Mouse (Mus musculus) liver, postnatal 0 days (tissue): ENCODE data around the gene Gdf7. TPM values are rescaled to one million over a fixed set of nuclear protein-coding genes. Genes with fewer than 3 reads are reported as not detected.
A peak's percentile ranks its signal among the peaks of the same experiment; 100 is the strongest.

Source experiments
- ATAC-seq: fragments of 200-750 bp; cut with Nextera tagmentation; 2 replicates; pipeline ENCODE4 v1.8.0; 2017; ENCODE audit warnings: mild to moderate bottlenecking, moderate library complexity
- DNase-seq: peaks from one replicate; pipeline ENCODE4 v3.0.0-alpha.2; 2016
- H3K27ac ChIP-seq: fragments of 300-500 bp; sonication (generic); 2 replicates; pipeline ENCODE4 v1.5.1; 2014; ENCODE audit warnings: antibody characterized with exemption, moderate library complexity, mild to moderate bottlenecking, low read depth
- H3K27me3 ChIP-seq: fragments of 300-500 bp; sonication (generic); 2 replicates; pipeline ENCODE4 v1.6.1; 2014; ENCODE audit warnings: low read length, control low read depth, mixed read lengths; ENCODE audit not compliant: insufficient read depth
- H3K36me3 ChIP-seq: fragments of 300-500 bp; sonication (generic); replicated peaks from 2 replicates; pipeline ENCODE4 v1.6.1; 2014; ENCODE audit warnings: mild to moderate bottlenecking, control low read depth, low read length, moderate library complexity, mixed read lengths; ENCODE audit not compliant: insufficient read depth
- H3K4me1 ChIP-seq: fragments of 300-500 bp; sonication (generic); 2 replicates; pipeline ENCODE4 v1.6.1; 2014; ENCODE audit warnings: antibody characterized with exemption, mild to moderate bottlenecking, control low read depth; ENCODE audit not compliant: insufficient read depth
- H3K4me2 ChIP-seq: fragments of 300-500 bp; sonication (generic); 2 replicates; pipeline ENCODE4 v1.6.1; 2014; ENCODE audit warnings: low read depth, mild to moderate bottlenecking, low read length, moderate library complexity, mixed read lengths
- H3K4me3 ChIP-seq: fragments of 300-500 bp; sonication (generic); 2 replicates; pipeline ENCODE4 v1.5.1; 2014; ENCODE audit warnings: low read depth, low read length
- H3K9ac ChIP-seq: fragments of 300-500 bp; sonication (generic); replicated peaks from 2 replicates; pipeline ENCODE4 v1.6.1; 2014; ENCODE audit warnings: mild to moderate bottlenecking, moderate library complexity
- H3K9me3 ChIP-seq: fragments of 300-500 bp; sonication (generic); 2 replicates; pipeline ENCODE4 v1.6.1; 2016; ENCODE audit warnings: mild to moderate bottlenecking, control low read depth, low read length, mixed read lengths
- CTCF ChIP-seq: sonication (generic); IDR thresholded peaks from 2 replicates; pipeline ENCODE4 v1.5.1; 2016; ENCODE audit warnings: antibody characterized with exemption, low read depth
- EP300 ChIP-seq: IDR thresholded peaks from 2 replicates; pipeline ENCODE4 v1.6.1; 2016; ENCODE audit warnings: antibody characterized with exemption, low read depth, mild to moderate bottlenecking
- WGBS: fragments of 180-500 bp; shearing (Covaris S2); extraction: QIAGEN DNeasy Blood & Tissue Kit; methylation state at CpG from one replicate; pipeline ENCODE4 v1.1.7; 2014; ENCODE audit not compliant: insufficient replicate concordance; 5-methylcytosine and 5-hydroxymethylcytosine counted together
- polyA plus RNA-seq: library from polyadenylated mRNA; unstranded; fragments of >200 nt; fragmentation: Nextera tagmentation; extraction: Ambion mirVana; gene quantifications from 2 replicates; pipeline ENCODE4 v1.2.1, GENCODE M21; 2015

Gene Gdf7
- polyA plus RNA-seq, 1 experiment from 2014 or later: not detected

DNA sequence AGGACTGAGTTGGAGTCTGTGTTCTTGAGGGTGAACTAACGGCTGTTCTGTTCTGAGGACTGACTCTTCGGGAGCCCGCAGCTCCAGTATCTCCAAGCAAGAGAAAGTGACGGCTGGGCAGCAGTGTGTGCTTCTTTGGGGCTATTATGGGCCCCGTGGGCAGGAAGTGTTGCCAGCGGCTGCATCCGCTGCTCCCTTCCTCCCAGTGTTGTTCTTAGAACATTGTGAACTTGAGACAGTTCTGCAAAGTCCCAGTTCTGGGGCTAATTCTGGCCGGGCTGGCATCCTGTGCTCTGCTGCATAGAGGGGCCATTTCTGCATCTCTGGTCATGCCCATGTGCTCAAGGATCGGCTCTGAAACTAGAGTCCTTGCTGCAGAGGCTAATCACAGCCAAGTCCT, 43.1 kb upstream of the Gdf7 start:
- peaks cover 15% of the 10 kb centered on the region for H3K4me1 ChIP-seq
- peak overlapping the region; percentile 93 for H3K27ac ChIP-seq
- H3K36me3 ChIP-seq: 0 out of 2 replicates have a peak, but pooled peaks cover 2% of the 10 kb centered on the region
- H3K4me3 ChIP-seq: 0 out of 2 replicates have a peak overlapping the region, but pooled peaks have one; percentile 9
- no peaks in the 10 kb centered on the region for H3K27me3 ChIP-seq
- DNase-seq (peak; percentile 66), ATAC-seq (peak; percentile 80)
- 32% methylated on average over 9 of the region's 9 CpGs for WGBS
- no peaks in the 10 kb centered on the region for H3K9me3 ChIP-seq
- peak overlapping the region; percentile 31; the same call in 1 of the 2 replicates for H3K9ac ChIP-seq
- H3K4me2 ChIP-seq: peak overlapping the region; percentile 58
- TF ChIP-seq EP300 (peak; percentile 78; the same call in 1 of the 2 replicates), CTCF (no peak)

DNA sequence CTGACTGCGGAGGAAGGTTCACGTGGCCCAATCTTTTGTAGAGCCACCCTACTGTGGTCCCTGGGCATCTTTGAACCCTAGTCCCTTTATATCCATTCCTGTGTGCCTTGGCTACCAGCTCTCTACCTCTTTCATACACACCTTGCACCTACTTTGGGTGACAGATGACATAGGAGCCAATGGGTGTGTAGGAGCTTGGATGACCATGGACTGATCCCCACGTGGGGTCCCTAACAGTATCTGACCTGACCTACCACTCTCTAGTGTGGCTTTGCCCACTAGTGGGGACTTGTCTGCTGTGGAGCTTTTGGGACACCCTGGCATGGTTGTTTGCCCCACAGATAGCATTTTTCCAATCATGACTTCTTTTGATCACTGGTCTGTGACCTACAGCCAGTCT, 41.6 kb upstream of the Gdf7 start:
- H3K27me3 ChIP-seq: no peaks in the 10 kb centered on the region
- no peak overlapping the region for H3K4me2 ChIP-seq
- no peak overlapping the region for H3K9ac ChIP-seq
- H3K4me3 ChIP-seq: no peak overlapping the region
- 0 out of 2 replicates have a peak, but pooled peaks cover 7% of the 10 kb centered on the region for H3K36me3 ChIP-seq
- ATAC-seq: no peak
- H3K4me1 ChIP-seq: peaks cover 15% of the 10 kb centered on the region
- TF ChIP-seq EP300 (no peak), CTCF (no peak)
- 85% methylated on average over 3 of the region's 3 CpGs for WGBS
- H3K27ac ChIP-seq: no peak overlapping the region
- no peak for DNase-seq
- H3K9me3 ChIP-seq: no peaks in the 10 kb centered on the region

DNA sequence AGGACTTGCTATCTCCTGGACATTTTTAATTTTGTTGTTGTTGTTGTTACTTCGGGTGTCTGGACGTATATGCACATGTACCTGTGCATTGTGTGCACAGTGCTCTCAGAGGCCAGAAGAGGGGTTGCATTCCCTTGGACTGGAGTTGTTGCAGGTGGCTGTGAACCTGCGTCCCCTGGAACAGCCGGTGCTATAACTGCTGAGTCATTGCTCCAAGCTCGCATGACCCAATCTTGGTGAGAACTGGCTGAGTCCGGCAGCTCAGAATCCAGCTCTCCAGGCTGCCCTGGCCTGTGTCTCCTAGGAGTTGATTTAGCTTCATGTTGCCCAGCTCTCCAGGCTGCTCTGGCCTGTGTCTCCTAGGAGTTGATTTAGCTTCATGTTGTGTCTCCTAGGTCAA, 39.3 kb upstream of the Gdf7 start:
- no peaks in the 10 kb centered on the region for H3K27me3 ChIP-seq
- no peak for TF ChIP-seq CTCF
- no peak for TF ChIP-seq EP300
- ATAC-seq: no peak

DNA sequence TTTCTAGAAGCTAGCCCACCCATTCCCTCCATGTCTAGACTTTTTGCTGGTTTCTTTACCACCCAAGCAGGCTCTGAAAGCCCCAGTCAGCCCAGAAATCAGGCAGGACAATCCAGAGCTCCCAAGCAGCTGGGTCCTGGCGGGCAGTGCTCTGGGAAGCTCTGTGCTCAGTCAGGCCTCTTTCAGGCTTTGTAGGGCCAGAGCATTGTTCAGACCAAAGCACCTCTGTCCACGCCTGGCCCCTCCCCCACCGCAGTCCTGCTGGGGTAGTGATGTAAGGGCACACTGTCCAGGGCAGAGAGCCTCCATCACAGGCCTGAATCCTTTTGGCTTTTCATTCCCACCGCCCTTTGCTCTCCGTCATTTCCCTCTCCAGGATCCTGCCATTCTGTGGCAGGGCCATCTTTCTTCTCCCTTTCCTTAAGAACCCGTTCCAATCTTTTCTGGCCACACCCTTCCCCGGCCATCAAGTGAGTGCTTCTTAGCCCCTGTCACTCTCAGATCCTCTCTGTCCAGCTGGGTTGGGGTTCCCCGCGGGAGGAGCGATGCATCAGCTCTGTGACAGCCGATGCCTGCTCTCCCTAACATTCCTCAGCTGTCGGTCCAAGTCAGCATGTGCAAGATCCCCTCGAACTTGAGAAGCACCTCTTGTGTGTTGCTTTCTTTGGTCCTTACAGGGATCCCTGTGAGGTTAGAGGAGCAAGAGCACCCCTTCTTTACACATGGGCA, 38.0 kb upstream of the Gdf7 start:
- Histone ChIP-seq H3K9ac (no peak overlapping the region), H3K27ac (no peak overlapping the region), H3K4me2 (no peak overlapping the region), H3K4me3 (no peak overlapping the region), H3K9me3 (no peaks in the 10 kb centered on the region), H3K36me3 (0 out of 2 replicates have a peak, but pooled peaks cover 10% of the 10 kb centered on the region), H3K27me3 (no peaks in the 10 kb centered on the region), H3K4me1 (peaks cover 7% of the 10 kb centered on the region)
- DNase-seq: no peak
- TF ChIP-seq CTCF (no peak), EP300 (no peak)
- WGBS: 78% methylated on average over 13 of the region's 13 CpGs
- no peak for ATAC-seq

More for the DNA sequence above, 39.3 kb upstream of the Gdf7 start:
- Histone ChIP-seq H3K4me1 (peaks cover 5% of the 10 kb centered on the region), H3K9me3 (no peaks in the 10 kb centered on the region), H3K4me3 (no peak overlapping the region), H3K9ac (no peak overlapping the region), H3K4me2 (no peak overlapping the region), H3K27ac (no peak overlapping the region), H3K36me3 (0 out of 2 replicates have a peak, but pooled peaks cover 10% of the 10 kb centered on the region)
- WGBS: 66% methylated on average over 6 of the region's 6 CpGs
- no peak for DNase-seq

DNA sequence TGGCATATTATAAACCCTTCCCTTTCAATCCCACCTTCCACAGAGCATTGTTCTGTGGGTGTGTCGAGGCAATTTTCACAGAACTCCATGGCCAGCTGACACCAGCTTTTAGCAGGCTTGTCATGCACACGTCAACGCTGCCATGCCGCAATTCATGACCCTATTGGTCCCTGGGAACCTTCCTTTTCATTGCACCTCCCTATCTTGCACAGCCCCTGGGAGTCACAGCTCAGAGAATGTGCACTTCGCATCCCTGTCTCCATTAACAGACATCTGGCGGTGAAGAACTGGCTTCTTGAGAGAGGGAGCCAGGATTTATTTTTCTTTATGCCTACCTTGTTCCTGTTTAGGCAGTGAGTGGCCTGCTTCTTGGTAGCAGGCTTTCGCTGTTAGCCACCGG, 37.2 kb upstream of the Gdf7 start:
- Histone ChIP-seq H3K4me3 (no peak overlapping the region), H3K27me3 (no peaks in the 10 kb centered on the region), H3K27ac (no peak overlapping the region), H3K36me3 (0 out of 2 replicates have a peak, but pooled peaks cover 10% of the 10 kb centered on the region), H3K4me1 (peaks cover 8% of the 10 kb centered on the region; the same call in 1 of the 2 replicates), H3K9me3 (no peaks in the 10 kb centered on the region), H3K4me2 (no peak overlapping the region), H3K9ac (no peak overlapping the region)
- DNase-seq: no peak
- 89% methylated on average over 8 of the region's 8 CpGs for WGBS
- TF ChIP-seq CTCF (no peak), EP300 (no peak)
- ATAC-seq: no peak

DNA sequence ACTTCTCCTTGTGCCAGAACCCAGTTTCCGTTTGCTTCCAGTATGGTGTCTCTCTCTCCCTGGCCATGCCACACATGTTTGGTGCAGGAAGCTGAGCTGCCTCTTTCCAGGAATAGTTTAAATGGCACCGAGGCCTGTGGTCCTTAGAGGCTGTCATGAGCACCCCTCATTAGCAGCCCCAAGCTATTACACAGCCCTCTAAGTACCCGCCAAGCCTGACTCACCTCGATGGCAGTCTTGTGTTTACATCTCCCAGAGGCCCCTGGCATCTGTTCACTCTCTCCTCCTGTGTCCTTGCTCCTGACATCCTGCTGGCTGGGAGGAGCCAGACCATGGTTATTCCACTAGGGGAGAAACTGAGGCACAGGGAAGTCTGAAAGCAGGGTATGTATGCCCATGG, 36.7 kb upstream of the Gdf7 start:
- no peak for ATAC-seq
- H3K27me3 ChIP-seq: no peaks in the 10 kb centered on the region
- DNase-seq: no peak
- H3K27ac ChIP-seq: no peak overlapping the region
- H3K9me3 ChIP-seq: no peaks in the 10 kb centered on the region
- no peak overlapping the region for H3K4me2 ChIP-seq
- no peak for TF ChIP-seq EP300
- 70% methylated on average over 4 of the region's 4 CpGs for WGBS
- 0 out of 2 replicates have a peak, but pooled peaks cover 10% of the 10 kb centered on the region for H3K36me3 ChIP-seq
- peaks cover 8% of the 10 kb centered on the region; the same call in 1 of the 2 replicates for H3K4me1 ChIP-seq
- H3K9ac ChIP-seq: no peak overlapping the region
- H3K4me3 ChIP-seq: no peak overlapping the region
